Mouse (Mus musculus): ENCODE results near the gene Ppp3ca. TPM values are rescaled to one million over a fixed set of nuclear protein-coding genes. Genes with fewer than 3 reads are reported as not detected.

Ppp3ca gene
- polyA plus RNA-seq, 1 experiment from 2014 or later = 64.6 TPM

- Histone ChIP-seq H3K27me3 (no peaks in the 10 kb centered on the region), H3K27ac (no peak overlapping the region), H3K9me3 (no peaks in the 10 kb centered on the region), H3K4me2 (no peak overlapping the region), H3K36me3 (no peaks in the 10 kb centered on the region), H3K4me3 (no peak overlapping the region), H3K9ac (no peak overlapping the region), H3K4me1 (peaks cover 18% of the 10 kb centered on the region)
- WGBS = 38% methylated on average over 10 of the region's 10 CpGs
- ATAC-seq (ENCODE audit: borderline replicate concordance, extremely low read depth, low FRiP score, low TSS enrichment) = no peak
Observed at GRCm38 (mm10) chr3:136710310-136710906, 40.5 kb downstream of the Ppp3ca start.

GRCm38 (mm10) chr3:136714307-136715039 is 44.5 kb downstream of the Ppp3ca start:
- no peaks in the 10 kb centered on the region for H3K36me3 ChIP-seq
- no peak for ATAC-seq (ENCODE audit: borderline replicate concordance, extremely low read depth, low FRiP score, low TSS enrichment)
- WGBS = 94% methylated on average over 4 of the region's 4 CpGs
- H3K9me3 ChIP-seq = no peaks in the 10 kb centered on the region
- no peak overlapping the region for H3K9ac ChIP-seq
- no peak overlapping the region for H3K4me3 ChIP-seq
- no peak overlapping the region for H3K27ac ChIP-seq
- no peak overlapping the region for H3K4me2 ChIP-seq
- peaks cover 7% of the 10 kb centered on the region; the same call in 1 of the 2 replicates for H3K4me1 ChIP-seq
- no peaks in the 10 kb centered on the region for H3K27me3 ChIP-seq

GRCm38 (mm10) chr3:136716247-136716646 is 46.3 kb downstream of the Ppp3ca start:
- Histone ChIP-seq H3K27me3 (no peaks in the 10 kb centered on the region), H3K27ac (no peak overlapping the region), H3K4me2 (no peak overlapping the region), H3K9me3 (no peaks in the 10 kb centered on the region), H3K9ac (no peak overlapping the region), H3K36me3 (no peaks in the 10 kb centered on the region), H3K4me3 (no peak overlapping the region), H3K4me1 (peaks cover 9% of the 10 kb centered on the region; the same call in 1 of the 2 replicates)
- no peak for ATAC-seq (ENCODE audit: borderline replicate concordance, extremely low read depth, low FRiP score, low TSS enrichment)
- 80% methylated on average over 6 of the region's 6 CpGs for WGBS

GRCm38 (mm10) chr3:136718412-136718811 is 48.5 kb downstream of the Ppp3ca start:
- H3K9ac ChIP-seq = no peak overlapping the region
- H3K27ac ChIP-seq = no peak overlapping the region
- peaks cover 10% of the 10 kb centered on the region; the same call in 1 of the 2 replicates for H3K4me1 ChIP-seq
- H3K4me3 ChIP-seq = no peak overlapping the region
- H3K4me2 ChIP-seq = no peak overlapping the region
- no peak for ATAC-seq (ENCODE audit: borderline replicate concordance, extremely low read depth, low FRiP score, low TSS enrichment)
- no peaks in the 10 kb centered on the region for H3K9me3 ChIP-seq
- H3K27me3 ChIP-seq = no peaks in the 10 kb centered on the region
- WGBS = 85% methylated on average over 5 of the region's 5 CpGs
- H3K36me3 ChIP-seq = no peaks in the 10 kb centered on the region

- H3K27ac ChIP-seq = no peak overlapping the region
Observed at GRCm38 (mm10) chr3:136721241-136721640, 51.3 kb downstream of the Ppp3ca start.

GRCm38 (mm10) chr3:136721804-136722427 is 52.0 kb downstream of the Ppp3ca start:
- no peak for ATAC-seq (ENCODE audit: borderline replicate concordance, extremely low read depth, low FRiP score, low TSS enrichment)
- H3K27me3 ChIP-seq = no peaks in the 10 kb centered on the region
- WGBS = 46% methylated on average over 4 of the region's 4 CpGs

More at GRCm38 (mm10) chr3:136721241-136721640, 51.3 kb downstream of the Ppp3ca start:
- H3K27me3 ChIP-seq = no peaks in the 10 kb centered on the region
- ATAC-seq (ENCODE audit: borderline replicate concordance, extremely low read depth, low FRiP score, low TSS enrichment) = no peak
- WGBS = 88% methylated on average over 4 of the region's 4 CpGs
- no peak overlapping the region for H3K4me3 ChIP-seq
- no peaks in the 10 kb centered on the region for H3K9me3 ChIP-seq
- H3K4me2 ChIP-seq = no peak overlapping the region
- peaks cover 18% of the 10 kb centered on the region; the same call in 1 of the 2 replicates for H3K4me1 ChIP-seq
- no peaks in the 10 kb centered on the region for H3K36me3 ChIP-seq
- no peak overlapping the region for H3K9ac ChIP-seq

GRCm38 (mm10) chr3:136722493-136722892 is 52.6 kb downstream of the Ppp3ca start:
- no peak overlapping the region for H3K9ac ChIP-seq
- no peaks in the 10 kb centered on the region for H3K27me3 ChIP-seq
- no peak for ATAC-seq (ENCODE audit: borderline replicate concordance, extremely low read depth, low FRiP score, low TSS enrichment)
- no peaks in the 10 kb centered on the region for H3K9me3 ChIP-seq
- H3K4me1 ChIP-seq = peaks cover 18% of the 10 kb centered on the region; the same call in 1 of the 2 replicates
- no peak overlapping the region for H3K4me2 ChIP-seq
- H3K4me3 ChIP-seq = no peak overlapping the region
- no peaks in the 10 kb centered on the region for H3K36me3 ChIP-seq
- H3K27ac ChIP-seq = no peak overlapping the region

More at GRCm38 (mm10) chr3:136721804-136722427, 52.0 kb downstream of the Ppp3ca start:
- Histone ChIP-seq H3K9me3 (no peaks in the 10 kb centered on the region), H3K4me1 (peaks cover 18% of the 10 kb centered on the region; the same call in 1 of the 2 replicates), H3K4me2 (no peak overlapping the region), H3K36me3 (no peaks in the 10 kb centered on the region), H3K9ac (no peak overlapping the region), H3K4me3 (no peak overlapping the region), H3K27ac (no peak overlapping the region)

GRCm38 (mm10) chr3:136725311-136726156 is 55.6 kb downstream of the Ppp3ca start:
- no peaks in the 10 kb centered on the region for H3K36me3 ChIP-seq
- H3K27ac ChIP-seq = peak overlapping the region; percentile 53; the same call in 1 of the 2 replicates
- no peak overlapping the region for H3K4me3 ChIP-seq
- peak; percentile 62; the same call in 1 of the 2 replicates for ATAC-seq (ENCODE audit: borderline replicate concordance, extremely low read depth, low FRiP score, low TSS enrichment)
- no peaks in the 10 kb centered on the region for H3K27me3 ChIP-seq
- H3K9ac ChIP-seq = no peak overlapping the region
- peak overlapping the region; percentile 19; the same call in 1 of the 2 replicates for H3K4me2 ChIP-seq
- WGBS = 38% methylated on average over 7 of the region's 7 CpGs
- H3K4me1 ChIP-seq = peaks cover 13% of the 10 kb centered on the region; the same call in 1 of the 2 replicates
- H3K9me3 ChIP-seq = no peaks in the 10 kb centered on the region

- Histone ChIP-seq H3K4me2 (no peak overlapping the region), H3K9me3 (no peaks in the 10 kb centered on the region), H3K4me1 (peaks cover 8% of the 10 kb centered on the region; the same call in 1 of the 2 replicates), H3K9ac (no peak overlapping the region), H3K4me3 (no peak overlapping the region), H3K27me3 (no peaks in the 10 kb centered on the region), H3K36me3 (no peaks in the 10 kb centered on the region), H3K27ac (no peak overlapping the region)
- WGBS = 72% methylated on average over 2 of the region's 2 CpGs
- no peak for ATAC-seq (ENCODE audit: borderline replicate concordance, extremely low read depth, low FRiP score, low TSS enrichment)
Observed at GRCm38 (mm10) chr3:136727877-136728276, 58.0 kb downstream of the Ppp3ca start.

GRCm38 (mm10) chr3:136729978-136730377 is 60.1 kb downstream of the Ppp3ca start:
- 62% methylated on average over 10 of the region's 10 CpGs for WGBS
- Histone ChIP-seq H3K36me3 (no peaks in the 10 kb centered on the region), H3K4me2 (no peak overlapping the region), H3K9me3 (no peaks in the 10 kb centered on the region), H3K4me3 (no peak overlapping the region), H3K27me3 (no peaks in the 10 kb centered on the region), H3K4me1 (peaks cover 5% of the 10 kb centered on the region; the same call in 1 of the 2 replicates), H3K27ac (no peak overlapping the region), H3K9ac (no peak overlapping the region)
- no peak for ATAC-seq (ENCODE audit: borderline replicate concordance, extremely low read depth, low FRiP score, low TSS enrichment)

GRCm38 (mm10) chr3:136731579-136731978 is 61.7 kb downstream of the Ppp3ca start:
- no peak overlapping the region for H3K9ac ChIP-seq
- WGBS = 79% methylated on average over 6 of the region's 6 CpGs
- H3K36me3 ChIP-seq = no peaks in the 10 kb centered on the region
- no peaks in the 10 kb centered on the region for H3K27me3 ChIP-seq
- H3K9me3 ChIP-seq = no peaks in the 10 kb centered on the region
- no peak overlapping the region for H3K4me2 ChIP-seq
- H3K4me3 ChIP-seq = no peak overlapping the region
- no peak for ATAC-seq (ENCODE audit: borderline replicate concordance, extremely low read depth, low FRiP score, low TSS enrichment)
- H3K4me1 ChIP-seq = no peaks in the 10 kb centered on the region
- H3K27ac ChIP-seq = no peak overlapping the region
